Mouse (Mus musculus) Patski (cell line): ENCODE data around the gene Amz1. TPM values are rescaled to one million over a fixed set of nuclear protein-coding genes. Genes with fewer than 3 reads are reported as not detected.
A peak's percentile ranks its signal among the peaks of the same experiment; 100 is the strongest.

Experiments used
- ATAC-seq: fragments of 100-300 bp; one replicate; pipeline ENCODE4 v1.8.0; 2021
- CTCF ChIA-PET: fragments of 350-600 bp; sonication (Branson Sonifier 250); formaldehyde crosslinking; loops from one replicate; lab custom pipeline; 2022; ENCODE audit warnings: inconsistent platforms; lab: Charles Lee
- POLR2A ChIA-PET: fragments of 350-600 bp; sonication (Branson Sonifier 250); formaldehyde crosslinking; loops from one replicate; lab custom pipeline; 2022; ENCODE audit warnings: antibody characterized with exemption, inconsistent platforms; lab: Charles Lee
- DNase-seq: peaks from one replicate; pipeline ENCODE4 v3.0.0-alpha.2; 2011; ENCODE audit warnings: low read depth, low spot score
- H3K27me3 ChIP-seq: fragments of 371-371 bp; one replicate; pipeline ENCODE4 v1.5.1; 2021
- CTCF ChIP-seq: fragments of 100-300 bp; IDR thresholded peaks from one replicate; pipeline ENCODE4 v1.5.1; 2021
- in situ Hi-C: fragments of 300-500 bp; cut with MboI; formaldehyde crosslinking; loops from 3 replicates; pipeline ENCODE4 v1.11.1; 2018; ENCODE audit warnings: low pct_unique_long_range_greater_than_20kb, mixed read lengths
- polyA plus RNA-seq: library from polyadenylated mRNA; unstranded; gene quantifications from one replicate; pipeline ENCODE4 v1.2.3, GENCODE M21; 2021

Gene Amz1
- polyA plus RNA-seq, 1 experiment from 2014 or later, result 0.76 TPM

DNA sequence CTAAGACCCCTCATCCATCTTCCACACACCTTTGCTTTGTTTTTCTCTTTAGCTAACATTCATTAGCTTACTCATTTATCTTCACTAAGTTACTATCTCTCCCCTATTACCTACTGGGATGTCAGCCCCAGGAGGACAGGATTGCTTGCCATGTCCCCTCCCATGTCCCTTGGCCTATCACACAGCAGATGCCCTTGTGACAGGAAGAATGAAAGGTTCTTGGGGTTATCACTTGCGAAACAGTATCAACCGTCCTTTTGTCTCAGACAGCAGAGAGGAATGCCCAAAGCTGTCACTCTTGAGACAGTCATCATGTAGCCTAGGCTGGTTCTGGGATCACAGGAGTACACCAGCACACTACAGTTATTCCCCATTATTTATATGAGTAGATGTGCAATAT is 71.2 kb downstream of the Amz1 start:
- POLR2A ChIA-PET, result no interaction called here
- in situ Hi-C loops, result no loop called here
- DNase-seq (no peak), ATAC-seq (no peak)
- no peaks in the 10 kb centered on the region for H3K27me3 ChIP-seq
- no peak for TF ChIP-seq CTCF
- CTCF ChIA-PET, result interaction anchor here (1.8 kb wide), 1 partner anchor 44 kb away, joined by 5 read pairs; no protein-coding TSS in a partner anchor

DNA sequence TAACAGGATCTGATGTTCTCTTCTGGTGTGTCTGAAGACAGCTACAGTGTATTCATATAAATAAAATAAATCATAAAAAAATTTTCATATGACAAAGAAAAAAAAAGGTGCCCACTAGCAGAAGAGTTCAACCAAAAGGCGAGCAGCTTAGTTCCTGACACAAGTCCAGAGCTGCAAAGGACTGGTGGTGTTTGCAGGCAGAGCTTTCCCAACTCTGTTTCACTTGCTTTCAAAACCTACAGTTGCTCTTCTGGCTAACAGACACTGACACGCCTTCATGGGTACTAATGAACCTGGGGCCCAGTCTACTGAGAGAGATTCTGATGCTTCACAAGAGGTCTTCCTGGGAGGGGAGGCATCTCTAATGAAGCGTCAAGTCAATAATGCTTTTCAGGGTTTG is 72.1 kb downstream of the Amz1 start:
- CTCF ChIA-PET, result interaction anchor here (1.2 to 2.1 kb wide), 2 partner anchors 10 to 61 kb away, joined by 3 to 9 read pairs; no protein-coding TSS in a partner anchor
- H3K27me3 ChIP-seq, result no peaks in the 10 kb centered on the region
- in situ Hi-C loops, result no loop called here
- TF ChIP-seq CTCF, result no peak
- POLR2A ChIA-PET, result no interaction called here
- ATAC-seq (no peak), DNase-seq (no peak)

- ChIA-PET CTCF (interaction anchor here (1.2 to 2.1 kb wide), 3 partner anchors 8 to 48 kb away, joined by 3 to 9 read pairs (median 3); no protein-coding TSS in a partner anchor), POLR2A (no interaction called here)
- ATAC-seq, result no peak
- TF ChIP-seq CTCF, result no peak
- H3K27me3 ChIP-seq, result no peaks in the 10 kb centered on the region
- in situ Hi-C loops, result no loop called here
- no peak for DNase-seq
Measured at GRCm38 (mm10) chr5:140798158-140798557, 74.2 kb downstream of the Amz1 start.

GRCm38 (mm10) chr5:140798775-140799174 is 74.8 kb downstream of the Amz1 start:
- DNase-seq (no peak), ATAC-seq (no peak)
- in situ Hi-C loops, result no loop called here
- POLR2A ChIA-PET, result no interaction called here
- TF ChIP-seq CTCF, result no peak
- H3K27me3 ChIP-seq, result no peaks in the 10 kb centered on the region
- CTCF ChIA-PET, result interaction anchor here (1.2 kb wide), 1 partner anchor 47 kb away, joined by 3 read pairs; no protein-coding TSS in a partner anchor

DNA sequence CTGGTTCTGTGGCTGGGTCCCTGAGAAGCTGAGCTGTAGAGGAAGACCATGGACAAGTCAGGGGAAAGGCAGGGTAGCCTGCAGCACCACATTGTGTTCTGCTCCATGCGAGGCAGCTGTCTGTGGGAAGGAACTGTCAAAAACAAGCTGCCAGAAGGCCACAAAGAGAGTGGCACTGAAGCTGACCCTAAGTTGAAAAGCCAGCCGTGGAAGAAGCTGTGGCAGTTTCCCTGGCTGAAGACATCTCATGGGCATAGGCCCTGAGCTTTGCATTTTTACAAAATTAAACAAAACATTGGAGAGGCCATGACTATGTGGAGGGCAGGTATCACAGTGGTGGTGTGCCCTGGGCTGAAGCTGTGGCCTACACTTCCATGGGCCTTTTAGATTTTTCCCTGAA is 75.3 kb downstream of the Amz1 start:
- DNase-seq (no peak), ATAC-seq (no peak)
- no peak for TF ChIP-seq CTCF
- POLR2A ChIA-PET, result no interaction called here
- CTCF ChIA-PET, result interaction anchor here (1.2 to 3.3 kb wide), 3 partner anchors 10 to 46 kb away, joined by 3 to 12 read pairs (median 4); no protein-coding TSS in a partner anchor
- H3K27me3 ChIP-seq, result no peaks in the 10 kb centered on the region
- in situ Hi-C loops, result no loop called here

GRCm38 (mm10) chr5:140800288-140800923 is 76.5 kb downstream of the Amz1 start:
- CTCF ChIA-PET, result interaction anchor here (1.1 to 3.3 kb wide), 4 partner anchors 9 to 31 kb away, joined by 3 to 12 read pairs (median 4); no protein-coding TSS in a partner anchor
- no peak for DNase-seq
- POLR2A ChIA-PET, result no interaction called here

GRCm38 (mm10) chr5:140801782-140802181 is 77.9 kb downstream of the Amz1 start:
- no peak for TF ChIP-seq CTCF
- H3K27me3 ChIP-seq, result no peaks in the 10 kb centered on the region
- in situ Hi-C loops, result no loop called here
- DNase-seq, result no peak
- POLR2A ChIA-PET, result interaction anchor here (0.9 to 1.0 kb wide), 2 partner anchors 9 to 25 kb away, joined by 3 read pairs; no protein-coding TSS in a partner anchor
- CTCF ChIA-PET, result interaction anchor here (3.3 kb wide), 1 partner anchor 10 kb away, joined by 12 read pairs; no protein-coding TSS in a partner anchor
- ATAC-seq, result no peak

More at GRCm38 (mm10) chr5:140800288-140800923, 76.5 kb downstream of the Amz1 start:
- H3K27me3 ChIP-seq, result no peaks in the 10 kb centered on the region
- no peak for TF ChIP-seq CTCF
- ATAC-seq, result no peak
- in situ Hi-C loops, result no loop called here

DNA sequence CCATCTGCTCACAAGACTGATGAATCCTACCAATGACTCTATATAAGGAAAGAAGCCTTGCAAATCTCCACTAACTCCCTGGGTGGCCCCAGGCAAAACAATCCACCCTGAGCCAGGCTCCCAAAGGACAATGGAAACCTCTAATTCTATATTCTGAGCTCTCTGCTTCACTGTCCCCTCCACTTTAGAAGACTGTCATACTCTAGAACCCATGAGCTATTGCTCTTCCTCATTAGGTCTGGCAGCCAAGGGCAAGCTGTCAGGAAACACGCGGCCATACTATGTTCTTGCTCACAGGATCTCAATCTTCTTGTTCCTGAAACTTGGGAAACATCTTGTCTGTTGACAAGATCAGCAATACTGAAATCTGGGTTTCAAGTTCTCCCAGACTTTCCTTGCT is 82.3 kb downstream of the Amz1 start:
- no peak for TF ChIP-seq CTCF
- ChIA-PET POLR2A (interaction anchor here (0.6 to 0.7 kb wide), 3 partner anchors 12 to 1612 kb away, joined by 3 to 5 read pairs (median 4); no protein-coding TSS in a partner anchor), CTCF (interaction anchor here (1.2 to 1.6 kb wide), 3 partner anchors 9 to 12 kb away, joined by 4 to 9 read pairs (median 6); no protein-coding TSS in a partner anchor)
- ATAC-seq (peak; percentile 21), DNase-seq (no peak)
- in situ Hi-C loops, result no loop called here
- no peaks in the 10 kb centered on the region for H3K27me3 ChIP-seq

DNA sequence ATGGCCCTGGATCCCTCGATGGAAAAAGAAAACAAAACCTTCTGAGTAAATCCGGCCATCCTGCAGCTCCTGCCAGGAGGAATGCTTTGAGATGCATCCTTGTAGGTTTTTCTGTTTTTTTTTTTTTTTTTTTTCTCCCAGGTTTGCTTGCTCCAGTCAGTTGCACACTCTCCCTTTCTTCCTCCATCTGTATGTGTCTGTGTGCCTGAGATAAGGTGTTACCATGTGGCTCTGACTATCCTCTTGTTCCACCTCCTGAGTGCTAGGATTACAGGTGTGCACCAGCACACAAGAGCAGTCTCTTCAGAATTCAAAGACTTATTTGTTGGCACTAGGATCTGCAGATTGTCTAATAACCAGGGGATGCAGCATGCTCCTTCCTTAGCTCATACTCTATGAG is 83.0 kb downstream of the Amz1 start:
- ChIA-PET POLR2A (interaction anchor here (0.6 to 0.7 kb wide), 3 partner anchors 11 to 1611 kb away, joined by 3 to 5 read pairs (median 4); no protein-coding TSS in a partner anchor), CTCF (interaction anchor here (1.2 to 1.5 kb wide), 2 partner anchors 10 to 12 kb away, joined by 4 to 9 read pairs; no protein-coding TSS in a partner anchor)
- in situ Hi-C loops, result no loop called here
- no peaks in the 10 kb centered on the region for H3K27me3 ChIP-seq
- DNase-seq, result no peak
- no peak for ATAC-seq
- no peak for TF ChIP-seq CTCF

Other genes starting within 250 kb of the Amz1 start
- 33.2 TPM for gene Chst12, start 218.6 kb upstream of the Amz1 start, polyA plus RNA-seq
- 1.4 TPM for gene Grifin, start 159.1 kb upstream of the Amz1 start, polyA plus RNA-seq
- gene Lfng, start 116.8 kb upstream of the Amz1 start, polyA plus RNA-seq, result 56.0 TPM
- gene Ttyh3, start 75.1 kb upstream of the Amz1 start, polyA plus RNA-seq, result 95.0 TPM
- gene Iqce, start 21.7 kb upstream of the Amz1 start, polyA plus RNA-seq, result 52.6 TPM
- gene Brat1, start 19.1 kb upstream of the Amz1 start, polyA plus RNA-seq, result 22.7 TPM
- 80.5 TPM for gene Gna12, start 106.3 kb downstream of the Amz1 start, polyA plus RNA-seq